Mouse (Mus musculus): Measurements from ENCODE around the gene Ttc38. TPM values are rescaled to one million over a fixed set of nuclear protein-coding genes. Genes with fewer than 3 reads are reported as not detected.

Ttc38 gene
- polyA plus RNA-seq, 1 experiment from 2014 or later = 3.1 TPM

DNA sequence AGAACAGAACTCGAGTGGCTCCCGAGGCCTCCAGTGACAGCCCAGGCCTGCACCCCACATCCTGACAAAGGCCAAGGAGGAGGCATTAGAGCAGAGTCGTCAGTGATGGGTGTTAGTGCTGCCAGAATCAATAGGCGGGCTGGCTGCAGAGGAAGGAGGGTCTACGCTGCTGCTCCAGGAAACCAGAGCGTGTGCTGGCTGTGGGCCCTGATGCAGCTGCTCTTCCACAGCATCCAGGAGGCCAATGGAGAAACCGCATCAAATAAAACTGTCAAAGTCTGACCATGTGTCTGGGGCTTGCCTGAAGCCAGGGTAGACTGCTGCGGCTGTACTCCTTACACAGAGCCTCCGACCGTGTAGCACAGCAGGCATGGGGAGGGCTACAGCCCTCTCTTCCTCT is 65.0 kb downstream of the Ttc38 start:
- Histone ChIP-seq H3K4me3 (replicated peaks; ENCODE audit: low read length) (no peak overlapping the region), H3K9ac (no peak overlapping the region), H3K9me3 (ENCODE audit: control insufficient read depth, low read length) (no peaks in the 10 kb centered on the region), H3K27me3 (ENCODE audit: control insufficient read depth, insufficient read depth, low read length) (no peaks in the 10 kb centered on the region), H3K36me3 (replicated peaks; ENCODE audit: control insufficient read depth, insufficient read depth) (peaks cover 57% of the 10 kb centered on the region), H3K4me1 (replicated peaks; ENCODE audit: control insufficient read depth, insufficient read depth, low read length) (no peaks in the 10 kb centered on the region), H3K4me2 (replicated peaks) (no peak overlapping the region), H3K27ac (no peak overlapping the region)
- ATAC-seq (ENCODE audit: low FRiP score) = no peak
- no peak for DNase-seq (ENCODE audit: low spot score)
- 78% methylated on average over 10 of the region's 10 CpGs for WGBS

- peaks cover 35% of the 10 kb centered on the region for H3K36me3 ChIP-seq (replicated peaks; ENCODE audit: control insufficient read depth, insufficient read depth)
- no peaks in the 10 kb centered on the region for H3K9me3 ChIP-seq (ENCODE audit: control insufficient read depth, low read length)
- no peak for DNase-seq (ENCODE audit: low spot score)
- no peaks in the 10 kb centered on the region for H3K27me3 ChIP-seq (ENCODE audit: control insufficient read depth, insufficient read depth, low read length)
- no peak for ATAC-seq (ENCODE audit: low FRiP score)
- no peak overlapping the region for H3K27ac ChIP-seq
- no peak overlapping the region for H3K9ac ChIP-seq
- WGBS = 49% methylated on average over 6 of the region's 6 CpGs
- H3K4me1 ChIP-seq (replicated peaks; ENCODE audit: control insufficient read depth, insufficient read depth, low read length) = no peaks in the 10 kb centered on the region
- no peak overlapping the region for H3K4me2 ChIP-seq (replicated peaks)
- H3K4me3 ChIP-seq (replicated peaks; ENCODE audit: low read length) = no peak overlapping the region
Observed at GRCm38 (mm10) chr15:85899396-85899795, 67.3 kb downstream of the Ttc38 start.

DNA sequence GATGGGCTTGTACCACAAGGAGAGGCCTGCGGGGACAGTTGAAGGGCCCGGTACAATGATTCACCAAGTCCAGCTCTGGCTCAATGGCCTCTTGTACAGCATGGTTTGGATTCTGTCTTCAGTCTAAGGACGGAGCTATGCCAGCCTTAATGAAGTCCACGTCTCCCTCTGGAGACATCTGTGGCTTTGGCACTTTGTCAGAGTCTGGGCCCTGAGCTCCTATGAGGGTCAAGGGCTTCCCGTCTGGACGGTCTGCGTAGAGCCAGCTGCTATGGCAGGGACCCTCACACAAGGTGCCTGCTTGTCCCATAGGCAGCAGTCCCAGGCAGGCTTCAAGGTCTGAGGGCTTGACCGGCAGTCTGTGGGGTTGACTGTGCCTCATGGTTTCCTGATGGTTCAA is 68.2 kb downstream of the Ttc38 start:
- WGBS = 80% methylated on average over 8 of the region's 8 CpGs
- Histone ChIP-seq H3K9me3 (ENCODE audit: control insufficient read depth, low read length) (no peaks in the 10 kb centered on the region), H3K36me3 (replicated peaks; ENCODE audit: control insufficient read depth, insufficient read depth) (peaks cover 26% of the 10 kb centered on the region), H3K27me3 (ENCODE audit: control insufficient read depth, insufficient read depth, low read length) (no peaks in the 10 kb centered on the region), H3K4me2 (replicated peaks) (no peak overlapping the region), H3K4me1 (replicated peaks; ENCODE audit: control insufficient read depth, insufficient read depth, low read length) (no peaks in the 10 kb centered on the region), H3K27ac (no peak overlapping the region), H3K9ac (no peak overlapping the region), H3K4me3 (replicated peaks; ENCODE audit: low read length) (no peak overlapping the region)
- no peak for DNase-seq (ENCODE audit: low spot score)
- no peak for ATAC-seq (ENCODE audit: low FRiP score)

DNA sequence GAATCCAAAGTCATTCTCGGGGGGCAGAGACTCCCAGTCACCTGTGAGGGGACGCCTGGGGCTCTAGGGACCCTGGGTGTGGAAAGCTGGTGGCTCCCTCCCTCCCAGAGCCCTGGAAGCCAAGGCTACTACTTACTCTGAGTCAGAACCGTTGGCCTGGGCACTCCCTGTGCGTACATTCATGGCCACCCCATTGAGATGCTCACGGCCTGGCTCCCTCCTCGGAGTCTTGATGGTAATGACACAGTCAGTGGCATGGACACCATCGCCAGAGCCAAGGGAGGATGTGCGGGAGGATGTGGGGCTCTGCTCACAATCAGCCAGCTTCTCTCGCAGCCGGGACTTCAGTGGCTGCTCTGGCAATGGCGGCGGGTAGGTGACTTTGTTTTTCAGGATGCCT is 68.7 kb downstream of the Ttc38 start:
- Histone ChIP-seq H3K27me3 (ENCODE audit: control insufficient read depth, insufficient read depth, low read length) (no peaks in the 10 kb centered on the region), H3K4me2 (replicated peaks) (no peak overlapping the region), H3K27ac (no peak overlapping the region), H3K4me1 (replicated peaks; ENCODE audit: control insufficient read depth, insufficient read depth, low read length) (no peaks in the 10 kb centered on the region), H3K9me3 (ENCODE audit: control insufficient read depth, low read length) (no peaks in the 10 kb centered on the region), H3K9ac (no peak overlapping the region), H3K36me3 (replicated peaks; ENCODE audit: control insufficient read depth, insufficient read depth) (peaks cover 21% of the 10 kb centered on the region), H3K4me3 (replicated peaks; ENCODE audit: low read length) (no peak overlapping the region)
- DNase-seq (ENCODE audit: low spot score) (no peak), ATAC-seq (ENCODE audit: low FRiP score) (no peak)
- 80% methylated on average over 12 of the region's 12 CpGs for WGBS

DNA sequence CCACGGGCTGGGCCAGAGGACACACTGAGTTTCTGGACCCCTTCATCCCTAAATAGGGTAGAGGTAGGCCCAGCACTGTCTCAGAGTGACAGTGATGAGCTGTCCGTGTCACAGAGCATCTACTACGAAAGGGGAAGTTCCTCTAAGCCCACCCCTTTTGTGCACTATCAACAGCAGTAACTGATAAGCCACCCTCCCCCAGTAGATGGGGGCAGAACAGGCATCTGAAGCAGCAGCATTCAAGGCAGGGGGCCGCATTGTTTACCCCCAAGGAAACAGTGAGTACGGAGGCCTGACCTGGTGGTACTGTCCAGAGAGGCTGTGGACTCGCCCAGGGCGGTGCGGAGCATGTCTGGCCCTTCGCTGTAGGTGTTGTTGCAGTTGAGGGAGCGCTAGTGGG is 70.4 kb downstream of the Ttc38 start:
- no peak overlapping the region for H3K4me3 ChIP-seq (replicated peaks; ENCODE audit: low read length)
- H3K9ac ChIP-seq = no peak overlapping the region
- WGBS = 87% methylated on average over 10 of the region's 10 CpGs
- no peaks in the 10 kb centered on the region for H3K4me1 ChIP-seq (replicated peaks; ENCODE audit: control insufficient read depth, insufficient read depth, low read length)
- no peak overlapping the region for H3K27ac ChIP-seq
- H3K9me3 ChIP-seq (ENCODE audit: control insufficient read depth, low read length) = no peaks in the 10 kb centered on the region
- DNase-seq (ENCODE audit: low spot score) = no peak
- 0 out of 2 replicates have a peak, but pooled peaks have one; percentile 26 for ATAC-seq (ENCODE audit: low FRiP score)
- H3K4me2 ChIP-seq (replicated peaks) = no peak overlapping the region
- H3K36me3 ChIP-seq (replicated peaks; ENCODE audit: control insufficient read depth, insufficient read depth) = peaks cover 9% of the 10 kb centered on the region
- no peaks in the 10 kb centered on the region for H3K27me3 ChIP-seq (ENCODE audit: control insufficient read depth, insufficient read depth, low read length)

DNA sequence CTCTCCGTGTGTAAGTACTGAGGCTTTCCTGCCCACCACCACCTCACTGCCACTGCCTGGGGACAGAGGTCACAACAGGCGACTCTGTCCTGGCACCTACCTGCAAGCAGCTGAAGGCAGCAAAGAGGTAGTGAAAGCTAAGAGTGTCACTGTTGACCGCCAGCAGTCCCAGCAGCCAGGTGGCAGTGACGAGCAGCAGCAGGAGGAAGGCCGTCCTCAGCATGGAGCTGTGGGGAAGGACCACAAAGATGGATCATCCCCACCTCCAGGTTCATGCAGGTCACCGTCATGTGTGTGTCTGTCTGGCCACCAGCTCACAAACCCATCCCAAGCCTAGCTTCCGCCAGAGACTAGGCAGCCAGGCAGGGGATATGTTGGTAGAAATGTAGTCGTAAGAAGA is 71.7 kb downstream of the Ttc38 start:
- H3K4me3 ChIP-seq (replicated peaks; ENCODE audit: low read length) = no peak overlapping the region
- ATAC-seq (ENCODE audit: low FRiP score) = no peak
- no peak for DNase-seq (ENCODE audit: low spot score)
- H3K27ac ChIP-seq = no peak overlapping the region
- no peaks in the 10 kb centered on the region for H3K36me3 ChIP-seq (replicated peaks; ENCODE audit: control insufficient read depth, insufficient read depth)
- no peaks in the 10 kb centered on the region for H3K27me3 ChIP-seq (ENCODE audit: control insufficient read depth, insufficient read depth, low read length)
- H3K4me1 ChIP-seq (replicated peaks; ENCODE audit: control insufficient read depth, insufficient read depth, low read length) = no peaks in the 10 kb centered on the region
- H3K4me2 ChIP-seq (replicated peaks) = no peak overlapping the region
- no peaks in the 10 kb centered on the region for H3K9me3 ChIP-seq (ENCODE audit: control insufficient read depth, low read length)
- 74% methylated on average over 8 of the region's 8 CpGs for WGBS
- H3K9ac ChIP-seq = no peak overlapping the region

Other genes starting within 250 kb of the Ttc38 start
- gene Wnt7b, start 249.8 kb upstream of the Ttc38 start, polyA plus RNA-seq (2014; fragmentation: Nextera tagmentation; extraction: Ambion mirVana) = 28.1 and 30.8 TPM in 2 replicates
- 1.2 and 1.6 TPM in 2 replicates for gene Ppara, start 97.3 kb upstream of the Ttc38 start, polyA plus RNA-seq (2014; fragmentation: Nextera tagmentation; extraction: Ambion mirVana)
- 16.5 and 21.0 TPM in 2 replicates for gene Cdpf1, start 20.6 kb upstream of the Ttc38 start, polyA plus RNA-seq (2014; fragmentation: Nextera tagmentation; extraction: Ambion mirVana)
- 0.10 and 0.11 TPM in 2 replicates for gene Pkdrej, start 10.6 kb upstream of the Ttc38 start, polyA plus RNA-seq (2014; fragmentation: Nextera tagmentation; extraction: Ambion mirVana)
- 4.8 and 5.7 TPM in 2 replicates for gene Gtse1, start 27.4 kb downstream of the Ttc38 start, polyA plus RNA-seq (2014; fragmentation: Nextera tagmentation; extraction: Ambion mirVana)
- 30.7 and 30.9 TPM in 2 replicates for gene Trmu, start 47.0 kb downstream of the Ttc38 start, polyA plus RNA-seq (2014; fragmentation: Nextera tagmentation; extraction: Ambion mirVana)
- 2.4 and 2.7 TPM in 2 replicates for gene Celsr1, start 201.5 kb downstream of the Ttc38 start, polyA plus RNA-seq (2014; fragmentation: Nextera tagmentation; extraction: Ambion mirVana)
- gene Gramd4, start 225.4 kb downstream of the Ttc38 start, polyA plus RNA-seq (2014; fragmentation: Nextera tagmentation; extraction: Ambion mirVana) = 22.2 and 24.9 TPM in 2 replicates